Mouse (Mus musculus): ENCODE measurements around the gene Bend6. TPM values are rescaled to one million over a fixed set of nuclear protein-coding genes. Genes with fewer than 3 reads are reported as not detected.

Bend6 gene
- polyA plus RNA-seq, 1 experiment from 2014 or later: 47.1 TPM

GRCm38 (mm10) chr1:33903587-33903986 is 4.0 kb downstream of the Bend6 start:
- H3K27ac ChIP-seq (replicated peaks): no peak overlapping the region
- ATAC-seq (replicated peaks): no peak
- 40% methylated on average over 9 of the region's 9 CpGs for WGBS
- no peak overlapping the region for H3K9ac ChIP-seq (replicated peaks)
- H3K4me3 ChIP-seq: no peak overlapping the region
- peaks cover 14% of the 10 kb centered on the region for H3K4me1 ChIP-seq
- 0 out of 2 replicates have a peak, but pooled peaks cover 2% of the 10 kb centered on the region for H3K27me3 ChIP-seq
- H3K36me3 ChIP-seq: no peaks in the 10 kb centered on the region
- no peaks in the 10 kb centered on the region for H3K9me3 ChIP-seq
- H3K4me2 ChIP-seq (replicated peaks): no peak overlapping the region

GRCm38 (mm10) chr1:33900175-33900574 is 7.4 kb downstream of the Bend6 start:
- Histone ChIP-seq H3K9me3 (no peaks in the 10 kb centered on the region), H3K9ac (replicated peaks) (no peak overlapping the region), H3K4me1 (peaks cover 7% of the 10 kb centered on the region; the same call in 1 of the 2 replicates), H3K4me3 (no peak overlapping the region), H3K36me3 (no peaks in the 10 kb centered on the region), H3K4me2 (replicated peaks) (no peak overlapping the region), H3K27me3 (no peaks in the 10 kb centered on the region), H3K27ac (replicated peaks) (no peak overlapping the region)
- no peak for ATAC-seq (replicated peaks)
- 85% methylated on average over 8 of the region's 8 CpGs for WGBS

- ATAC-seq (replicated peaks): no peak
- no peaks in the 10 kb centered on the region for H3K9me3 ChIP-seq
- H3K4me3 ChIP-seq: no peak overlapping the region
- no peak overlapping the region for H3K9ac ChIP-seq (replicated peaks)
- no peak overlapping the region for H3K4me2 ChIP-seq (replicated peaks)
- 96% methylated on average over 6 of the region's 6 CpGs for WGBS
- H3K27ac ChIP-seq (replicated peaks): no peak overlapping the region
- no peaks in the 10 kb centered on the region for H3K36me3 ChIP-seq
- no peaks in the 10 kb centered on the region for H3K27me3 ChIP-seq
- peaks cover 7% of the 10 kb centered on the region; the same call in 1 of the 2 replicates for H3K4me1 ChIP-seq
Observed at GRCm38 (mm10) chr1:33898373-33898772, 9.2 kb downstream of the Bend6 start.

GRCm38 (mm10) chr1:33897426-33897825 is 10.2 kb downstream of the Bend6 start:
- no peak overlapping the region for H3K9ac ChIP-seq (replicated peaks)
- H3K4me3 ChIP-seq: no peak overlapping the region
- no peaks in the 10 kb centered on the region for H3K9me3 ChIP-seq
- ATAC-seq (replicated peaks): no peak
- H3K36me3 ChIP-seq: no peaks in the 10 kb centered on the region
- no peak overlapping the region for H3K4me2 ChIP-seq (replicated peaks)
- H3K4me1 ChIP-seq: peaks cover 7% of the 10 kb centered on the region; the same call in 1 of the 2 replicates
- no peak overlapping the region for H3K27ac ChIP-seq (replicated peaks)
- H3K27me3 ChIP-seq: no peaks in the 10 kb centered on the region
- WGBS: 90% methylated on average over 11 of the region's 11 CpGs

GRCm38 (mm10) chr1:33896666-33897065 is 10.9 kb downstream of the Bend6 start:
- H3K27me3 ChIP-seq: no peaks in the 10 kb centered on the region
- H3K27ac ChIP-seq (replicated peaks): no peak overlapping the region
- no peaks in the 10 kb centered on the region for H3K9me3 ChIP-seq
- ATAC-seq (replicated peaks): no peak
- H3K4me2 ChIP-seq (replicated peaks): no peak overlapping the region
- H3K9ac ChIP-seq (replicated peaks): no peak overlapping the region
- H3K4me3 ChIP-seq: no peak overlapping the region
- 84% methylated on average over 4 of the region's 4 CpGs for WGBS
- H3K36me3 ChIP-seq: no peaks in the 10 kb centered on the region
- peaks cover 7% of the 10 kb centered on the region; the same call in 1 of the 2 replicates for H3K4me1 ChIP-seq

- no peak overlapping the region for H3K9ac ChIP-seq (replicated peaks)
- 55% methylated on average over 6 of the region's 6 CpGs for WGBS
- no peak overlapping the region for H3K27ac ChIP-seq (replicated peaks)
- H3K36me3 ChIP-seq: no peaks in the 10 kb centered on the region
- H3K4me3 ChIP-seq: no peak overlapping the region
- no peak overlapping the region for H3K4me2 ChIP-seq (replicated peaks)
- H3K4me1 ChIP-seq: peaks cover 7% of the 10 kb centered on the region; the same call in 1 of the 2 replicates
- no peaks in the 10 kb centered on the region for H3K9me3 ChIP-seq
- ATAC-seq (replicated peaks): peak; percentile 60; the same call in 1 of the 2 replicates
- H3K27me3 ChIP-seq: no peaks in the 10 kb centered on the region
Observed at GRCm38 (mm10) chr1:33896116-33896515, 11.5 kb downstream of the Bend6 start.

GRCm38 (mm10) chr1:33892784-33893183 is 14.8 kb downstream of the Bend6 start:
- Histone ChIP-seq H3K9ac (replicated peaks) (no peak overlapping the region), H3K4me3 (no peak overlapping the region), H3K27me3 (no peaks in the 10 kb centered on the region), H3K4me1 (peaks cover 7% of the 10 kb centered on the region; the same call in 1 of the 2 replicates), H3K9me3 (no peaks in the 10 kb centered on the region), H3K36me3 (no peaks in the 10 kb centered on the region), H3K4me2 (replicated peaks) (no peak overlapping the region), H3K27ac (replicated peaks) (no peak overlapping the region)
- ATAC-seq (replicated peaks): no peak
- WGBS: 71% methylated on average over 10 of the region's 10 CpGs

- no peak overlapping the region for H3K4me2 ChIP-seq (replicated peaks)
- no peaks in the 10 kb centered on the region for H3K9me3 ChIP-seq
- no peaks in the 10 kb centered on the region for H3K27me3 ChIP-seq
- H3K36me3 ChIP-seq: no peaks in the 10 kb centered on the region
- H3K4me3 ChIP-seq: no peak overlapping the region
- 16% methylated on average over 18 of the region's 18 CpGs for WGBS
- ATAC-seq (replicated peaks): no peak
- H3K4me1 ChIP-seq: peaks cover 5% of the 10 kb centered on the region; the same call in 1 of the 2 replicates
- no peak overlapping the region for H3K9ac ChIP-seq (replicated peaks)
- no peak overlapping the region for H3K27ac ChIP-seq (replicated peaks)
Observed at GRCm38 (mm10) chr1:33883102-33883839, 24.3 kb downstream of the Bend6 start.

- Histone ChIP-seq H3K4me2 (replicated peaks) (no peak overlapping the region), H3K27me3 (no peaks in the 10 kb centered on the region), H3K9me3 (no peaks in the 10 kb centered on the region), H3K27ac (replicated peaks) (no peak overlapping the region), H3K4me3 (no peak overlapping the region), H3K4me1 (0 out of 2 replicates have a peak, but pooled peaks cover under 1% of the 10 kb centered on the region), H3K36me3 (no peaks in the 10 kb centered on the region), H3K9ac (replicated peaks) (no peak overlapping the region)
- ATAC-seq (replicated peaks): no peak
- WGBS: 88% methylated on average over 7 of the region's 7 CpGs
Observed at GRCm38 (mm10) chr1:33878170-33878569, 29.4 kb downstream of the Bend6 start.

GRCm38 (mm10) chr1:33876416-33876815 is 31.2 kb downstream of the Bend6 start:
- Histone ChIP-seq H3K36me3 (no peaks in the 10 kb centered on the region), H3K27me3 (no peaks in the 10 kb centered on the region), H3K9me3 (no peaks in the 10 kb centered on the region), H3K4me2 (replicated peaks) (no peak overlapping the region), H3K9ac (replicated peaks) (no peak overlapping the region), H3K4me3 (no peak overlapping the region), H3K4me1 (no peaks in the 10 kb centered on the region), H3K27ac (replicated peaks) (no peak overlapping the region)
- no peak for ATAC-seq (replicated peaks)
- 80% methylated on average over 3 of the region's 3 CpGs for WGBS

GRCm38 (mm10) chr1:33875691-33876090 is 31.9 kb downstream of the Bend6 start:
- no peaks in the 10 kb centered on the region for H3K27me3 ChIP-seq
- H3K36me3 ChIP-seq: no peaks in the 10 kb centered on the region
- H3K27ac ChIP-seq (replicated peaks): no peak overlapping the region
- no peak for ATAC-seq (replicated peaks)
- H3K9ac ChIP-seq (replicated peaks): no peak overlapping the region
- no peak overlapping the region for H3K4me3 ChIP-seq
- no peaks in the 10 kb centered on the region for H3K9me3 ChIP-seq
- 45% methylated on average over 6 of the region's 6 CpGs for WGBS
- no peaks in the 10 kb centered on the region for H3K4me1 ChIP-seq
- H3K4me2 ChIP-seq (replicated peaks): no peak overlapping the region

- ATAC-seq (replicated peaks): peak; percentile 43
- H3K27ac ChIP-seq (replicated peaks): 0 out of 2 replicates have a peak overlapping the region, but pooled peaks have one; percentile 27
- H3K4me3 ChIP-seq: no peak overlapping the region
- no peak overlapping the region for H3K9ac ChIP-seq (replicated peaks)
- no peaks in the 10 kb centered on the region for H3K9me3 ChIP-seq
- H3K4me2 ChIP-seq (replicated peaks): no peak overlapping the region
- no peaks in the 10 kb centered on the region for H3K4me1 ChIP-seq
- H3K27me3 ChIP-seq: no peaks in the 10 kb centered on the region
- WGBS: 64% methylated on average over 5 of the region's 5 CpGs
- H3K36me3 ChIP-seq: no peaks in the 10 kb centered on the region
Observed at GRCm38 (mm10) chr1:33873561-33873960, 34.1 kb downstream of the Bend6 start.

- WGBS: 94% methylated on average over 3 of the region's 3 CpGs
- no peaks in the 10 kb centered on the region for H3K9me3 ChIP-seq
- no peak overlapping the region for H3K4me3 ChIP-seq
- no peaks in the 10 kb centered on the region for H3K36me3 ChIP-seq
- no peak overlapping the region for H3K27ac ChIP-seq (replicated peaks)
- ATAC-seq (replicated peaks): no peak
- H3K9ac ChIP-seq (replicated peaks): no peak overlapping the region
- H3K4me1 ChIP-seq: no peaks in the 10 kb centered on the region
- no peak overlapping the region for H3K4me2 ChIP-seq (replicated peaks)
- no peaks in the 10 kb centered on the region for H3K27me3 ChIP-seq
Observed at GRCm38 (mm10) chr1:33869437-33869836, 38.2 kb downstream of the Bend6 start.

All from forebrain, embryonic 15.5 days (tissue).